Comparison of ENCODE assay signal across 25 mouse cellular contexts in the genomic region with DNA sequence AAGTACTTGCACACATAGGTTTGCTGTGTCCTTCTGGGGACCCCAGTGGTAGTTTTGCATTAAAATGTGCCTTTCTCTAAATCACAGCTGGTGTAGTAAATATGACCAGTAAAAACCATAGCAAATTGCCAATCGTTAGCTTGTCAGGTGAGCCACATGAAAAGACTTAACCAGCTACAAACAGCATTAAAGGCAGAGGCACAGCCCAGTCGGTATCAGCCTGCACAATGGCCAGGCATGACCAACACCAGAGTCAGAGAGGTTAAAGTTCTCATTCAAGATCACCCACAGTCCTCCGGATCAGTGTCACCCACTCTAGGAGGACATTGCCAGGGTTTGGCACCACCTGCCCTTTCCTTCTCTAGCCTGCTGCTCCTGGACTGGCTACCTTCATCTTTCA. TPM values are rescaled to one million over a fixed set of nuclear protein-coding genes. Genes with fewer than 3 reads are reported as not detected.
DNase-seq lines count a peak whose midpoint lies in the region; ATAC-seq lines count a peak whose summit lies in the region.
"Had no signal": no experiment of that assay in that cellular context is flagged by ENCODE, and none has a peak within 500 bp of the region (broad histone marks: within the 10 kb centered on the region; RNA-seq: fewer than 3 reads in every experiment).

No protein-coding gene starts in this region.

- no peaks in the 10 kb centered on the region for H3K36me3 ChIP-seq in intestine, embryonic 14.5 days (ENCODE audit: control insufficient read depth, insufficient read depth, low read length)
- no peaks in the 10 kb centered on the region for H3K36me3 ChIP-seq in intestine, embryonic 15.5 days
- H3K36me3 ChIP-seq: embryonic facial prominence, embryonic 10.5 days; embryonic facial prominence, embryonic 15.5 days; heart, embryonic 15.5 days; limb, embryonic 13.5 days; lung, embryonic 15.5 days; midbrain, embryonic 13.5 days; neural tube, embryonic 12.5 days had no signal

- no peaks in the 10 kb centered on the region for H3K27me3 ChIP-seq in intestine, embryonic 14.5 days (replicated peaks; ENCODE audit: control insufficient read depth, insufficient read depth, low read length)
- H3K27me3 ChIP-seq in intestine, embryonic 15.5 days (replicated peaks): no peaks in the 10 kb centered on the region
- H3K27me3 ChIP-seq: embryonic facial prominence, embryonic 15.5 days; heart, embryonic 15.5 days; limb, embryonic 13.5 days; lung, embryonic 15.5 days; midbrain, embryonic 13.5 days; neural tube, embryonic 12.5 days had no signal

- no peak overlapping the region for H3K27ac ChIP-seq in intestine, embryonic 14.5 days (ENCODE audit: low read depth)
- H3K27ac ChIP-seq in intestine, embryonic 15.5 days: no peak overlapping the region
- H3K27ac ChIP-seq: embryonic facial prominence, embryonic 10.5 days; embryonic facial prominence, embryonic 15.5 days; heart, embryonic 15.5 days; hindbrain, embryonic 14.5 days; left cerebral cortex, adult 2 months; limb, embryonic 13.5 days; liver, embryonic 14.5 days; lung, embryonic 15.5 days; midbrain, embryonic 13.5 days; neural tube, embryonic 12.5 days; stomach, postnatal 0 days had no signal

- WGBS in intestine, embryonic 14.5 days: 75% methylated on average over 3 of the region's 3 CpGs
- 71% methylated on average over 3 of the region's 3 CpGs for WGBS in intestine, embryonic 15.5 days

- H3K9ac ChIP-seq in intestine, embryonic 14.5 days (ENCODE audit: low read length): no peak overlapping the region
- H3K9ac ChIP-seq in intestine, embryonic 15.5 days: no peak overlapping the region
- H3K9ac ChIP-seq: embryonic facial prominence, embryonic 15.5 days; heart, embryonic 15.5 days; hindbrain, embryonic 14.5 days; limb, embryonic 13.5 days; liver, embryonic 14.5 days; lung, embryonic 15.5 days; midbrain, embryonic 13.5 days; neural tube, embryonic 12.5 days had no signal

- ATAC-seq in intestine, embryonic 14.5 days (replicated peaks; ENCODE audit: low FRiP score, low TSS enrichment, low read depth): no peak
- ATAC-seq in intestine, embryonic 15.5 days: no peak; the same call in 1 of the 2 replicates
- peak; percentile 16 for ATAC-seq in megakaryocyte, adult 5-6 weeks (ENCODE audit: poor library complexity, severe bottlenecking)
- ATAC-seq: forebrain, embryonic 14.5 days; midbrain, embryonic 13.5 days had no signal

- no peak overlapping the region for H3K4me2 ChIP-seq in intestine, embryonic 14.5 days (ENCODE audit: low read length)
- no peak overlapping the region for H3K4me2 ChIP-seq in intestine, embryonic 15.5 days (replicated peaks)
- H3K4me2 ChIP-seq: embryonic facial prominence, embryonic 15.5 days; heart, embryonic 15.5 days; hindbrain, embryonic 14.5 days; limb, embryonic 13.5 days; lung, embryonic 15.5 days; midbrain, embryonic 13.5 days; neural tube, embryonic 12.5 days had no signal

- no peaks in the 10 kb centered on the region for H3K9me3 ChIP-seq in intestine, embryonic 14.5 days (ENCODE audit: control insufficient read depth, low read length)
- no peaks in the 10 kb centered on the region for H3K9me3 ChIP-seq in intestine, embryonic 15.5 days
- H3K9me3 ChIP-seq: embryonic facial prominence, embryonic 10.5 days; embryonic facial prominence, embryonic 15.5 days; heart, embryonic 15.5 days; limb, embryonic 13.5 days; lung, embryonic 15.5 days; midbrain, embryonic 13.5 days; neural tube, embryonic 12.5 days had no signal

- peaks cover 10% of the 10 kb centered on the region; the same call in 1 of the 2 replicates for H3K4me1 ChIP-seq in intestine, embryonic 14.5 days (replicated peaks; ENCODE audit: control insufficient read depth, insufficient read depth, low read length)
- H3K4me1 ChIP-seq in intestine, embryonic 15.5 days (replicated peaks): peaks cover 15% of the 10 kb centered on the region
- H3K4me1 ChIP-seq: lung, embryonic 15.5 days had no signal

- H3K4me3 ChIP-seq in intestine, embryonic 14.5 days (ENCODE audit: low read depth, low read length): no peak overlapping the region
- no peak overlapping the region for H3K4me3 ChIP-seq in intestine, embryonic 15.5 days (replicated peaks)
- H3K4me3 ChIP-seq: embryonic facial prominence, embryonic 10.5 days; embryonic facial prominence, embryonic 15.5 days; heart, embryonic 15.5 days; left cerebral cortex, adult 2 months; limb, embryonic 13.5 days; lung, embryonic 15.5 days; midbrain, embryonic 13.5 days; neural tube, embryonic 12.5 days had no signal

- DNase-seq in intestine, embryonic 14.5 days (ENCODE audit: low spot score): peak; percentile 52
- peak; percentile 22 for DNase-seq in testis, postnatal 10 days (ENCODE audit: low spot score)
- DNase-seq in testis, postnatal 14 days (ENCODE audit: low spot score): no peak
- no peak for DNase-seq in adipocyte (ENCODE audit: low spot score)
- no peak for DNase-seq in layer of hippocampus, adult 9-11 months
- DNase-seq: cerebellum, adult 8-10 months; cerebellum, postnatal 25 days; gastrocnemius, postnatal 14 days; kidney, adult 9 months; kidney, postnatal 10 days; right cerebral cortex, adult 18-20 months had no signal

RNA-seq across cellular contexts. Expression of gene Stx16, which starts 58.5 kb away (rescaled TPM):
- 9.2 and 10.0 TPM in 2 replicates for polyA plus RNA-seq in intestine, embryonic 14.5 days (2014; fragmentation: Nextera tagmentation; extraction: Ambion mirVana)
- 8.5 and 10.6 TPM in 2 replicates for polyA plus RNA-seq in intestine, embryonic 15.5 days (2015; fragmentation: Nextera tagmentation; extraction: Ambion mirVana)
- 28.8 and 33.8 TPM in 2 replicates for total RNA-seq in megakaryocyte, adult 5-6 weeks (2015)
- total RNA-seq in megakaryocyte, adult 5-6 weeks (2017): 30.4 and 31.0 TPM in 2 replicates

Comparison
In these comparisons a context has a peak if more than half of its experiments do, and no peak if none do; other contexts are left out.
1. DNase-seq: peak in intestine, embryonic 14.5 days (single experiment) and testis, postnatal 10 days (single experiment); none in testis, postnatal 14 days (single experiment), adipocyte (single experiment) and layer of hippocampus, adult 9-11 months (single experiment).